7 mouse cellular contexts compared by ENCODE assay signal in the genomic region with DNA sequence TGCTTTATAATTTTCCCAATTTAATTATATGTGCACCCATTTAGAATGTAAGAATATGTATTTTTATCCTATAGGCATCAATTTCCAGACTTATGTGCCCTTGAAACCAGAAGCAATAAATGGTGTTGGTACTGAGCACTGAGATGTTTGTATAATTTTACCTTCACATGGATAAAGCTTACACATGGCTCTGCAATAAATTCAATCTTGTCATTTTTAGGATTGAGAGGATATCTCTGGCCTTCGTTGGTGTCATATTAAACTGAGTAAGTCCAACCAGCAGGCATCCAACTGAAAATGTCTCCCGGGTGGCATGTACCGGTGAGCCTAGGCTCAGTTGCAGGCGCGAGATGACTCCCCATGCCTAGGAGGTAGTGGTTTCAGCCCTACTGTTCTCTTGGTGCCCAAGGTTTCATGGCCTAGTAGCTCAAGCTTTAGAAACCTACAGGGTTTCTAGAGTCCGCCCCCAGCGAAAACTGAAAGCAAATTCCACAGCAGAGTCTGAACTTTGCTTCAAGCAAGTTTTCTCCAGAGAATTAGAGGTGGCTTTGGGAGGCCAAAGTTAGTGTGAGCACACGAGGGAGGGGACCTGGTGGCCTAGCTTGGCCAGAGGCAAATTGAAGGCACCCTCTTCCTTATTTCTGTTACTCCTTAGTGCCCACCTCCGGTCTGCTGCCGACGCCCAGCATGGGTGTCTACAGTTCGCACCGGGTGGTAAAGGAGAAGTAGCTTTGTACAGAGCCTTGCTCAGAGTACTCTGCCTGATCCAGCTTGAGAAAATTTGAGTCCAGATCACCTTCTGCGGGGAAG. TPM values are rescaled to one million over a fixed set of nuclear protein-coding genes. Genes with fewer than 3 reads are reported as not detected.
A peak's percentile ranks its signal among the peaks of the same experiment; 100 is the strongest.
DNase-seq lines count a peak whose midpoint lies in the region; ATAC-seq lines count a peak whose summit lies in the region.

No protein-coding gene starts in this region.

- H3K27me3 ChIP-seq in forebrain, embryonic 10.5 days (ENCODE audit: poor library complexity, severe bottlenecking): peaks cover 100% of the 10 kb centered on the region
- no peaks in the 10 kb centered on the region for H3K27me3 ChIP-seq in kidney, embryonic 14.5 days (ENCODE audit: control insufficient read depth, insufficient read depth, low read length)

- 7% methylated on average over 14 of the region's 14 CpGs for WGBS in forebrain, embryonic 10.5 days
- WGBS in kidney, embryonic 14.5 days: 21% methylated on average over 14 of the region's 14 CpGs

- H3K27ac ChIP-seq in forebrain, embryonic 10.5 days: peak overlapping the region; percentile 88
- H3K27ac ChIP-seq in kidney, embryonic 14.5 days (ENCODE audit: low read depth, low read length): peak overlapping the region; percentile 30

- no peaks in the 10 kb centered on the region for H3K36me3 ChIP-seq in forebrain, embryonic 10.5 days (replicated peaks)
- H3K36me3 ChIP-seq in kidney, embryonic 14.5 days (ENCODE audit: control insufficient read depth, insufficient read depth, low read length): no peaks in the 10 kb centered on the region

- intact Hi-C loops in left cerebral cortex, postnatal 10 days (cut with DNase I): no loop called here

- H3K9ac ChIP-seq in kidney, embryonic 14.5 days (ENCODE audit: low read depth, low read length): peak overlapping the region; percentile 51; the same call in 1 of the 2 replicates

- DNase-seq in urinary bladder, postnatal 14 days (ENCODE audit: low spot score): peak; percentile 33
- DNase-seq in urinary bladder, postnatal 4 days (ENCODE audit: low spot score in 2 of 2): no peak
- peak; percentile 31 for DNase-seq in forebrain, embryonic 10.5 days (ENCODE audit: extremely low spot score, low spot score)
- peak; percentile 52 for DNase-seq in lung, postnatal 14 days
- no peak for DNase-seq in thymus, adult 18-20 months
- DNase-seq in left cerebral cortex, postnatal 10 days (ENCODE audit: extremely low spot score in 1 of 2, low spot score in 2 of 2): no peak

- H3K4me1 ChIP-seq in forebrain, embryonic 10.5 days: peaks cover 67% of the 10 kb centered on the region
- peaks cover 13% of the 10 kb centered on the region for H3K4me1 ChIP-seq in kidney, embryonic 14.5 days (ENCODE audit: control insufficient read depth, insufficient read depth, low read length)

- H3K9me3 ChIP-seq in forebrain, embryonic 10.5 days: no peaks in the 10 kb centered on the region
- no peaks in the 10 kb centered on the region for H3K9me3 ChIP-seq in kidney, embryonic 14.5 days (ENCODE audit: control insufficient read depth, low read length)

- H3K4me2 ChIP-seq in kidney, embryonic 14.5 days (replicated peaks; ENCODE audit: low read depth, low read length): peak overlapping the region; percentile 59

- H3K4me3 ChIP-seq in forebrain, embryonic 10.5 days: peak overlapping the region; percentile 74
- peak overlapping the region; percentile 45 for H3K4me3 ChIP-seq in kidney, embryonic 14.5 days (ENCODE audit: low read length)

- ATAC-seq in kidney, embryonic 14.5 days (ENCODE audit: low FRiP score, low TSS enrichment): no peak

RNA-seq across cellular contexts. Expression of gene Zfp503, which starts 4.1 kb away (rescaled TPM):
- 7.6 and 8.6 TPM in 2 replicates for polyA plus RNA-seq in forebrain, embryonic 10.5 days (2016; fragmentation: Nextera tagmentation; extraction: Ambion mirVana)
- polyA plus RNA-seq in kidney, embryonic 14.5 days (2014; fragmentation: Nextera tagmentation; extraction: Ambion mirVana): 26.7 and 44.3 TPM in 2 replicates
- 1 to 10 TPM; 2.6 to 3.2 TPM for total RNA-seq in left cerebral cortex, postnatal 10 days (2021)

RNA-seq across cellular contexts. Expression of gene Lrmda, which starts 26.1 kb away (rescaled TPM):
- 0.20 and 0.41 TPM in 2 replicates for polyA plus RNA-seq in forebrain, embryonic 10.5 days (2016; fragmentation: Nextera tagmentation; extraction: Ambion mirVana)
- polyA plus RNA-seq in kidney, embryonic 14.5 days (2014; fragmentation: Nextera tagmentation; extraction: Ambion mirVana): 0.29 and 0.53 TPM in 2 replicates
- 1 to 10 TPM in 1 of 2 experiments, not detected in 1; 1.1 TPM for total RNA-seq in left cerebral cortex, postnatal 10 days (2021)

Comparison
In these comparisons a context has a peak if more than half of its experiments do, and no peak if none do; other contexts are left out.
1. DNase-seq: peak in urinary bladder, postnatal 14 days (single experiment), forebrain, embryonic 10.5 days (single experiment) and lung, postnatal 14 days (single experiment); none in urinary bladder, postnatal 4 days (0 of 2), thymus, adult 18-20 months (0 of 2) and left cerebral cortex, postnatal 10 days (0 of 2).